Mouse (Mus musculus): ENCODE measurements around the gene Mecom.
A peak's percentile ranks its signal among the peaks of the same experiment; 100 is the strongest.
"Not testable (repeated sequence)": the region's sequence is repeated elsewhere in the genome, so short reads cannot be mapped to it uniquely, and the experiment has no call there.

The Mecom gene

GRCm38 (mm10) chr3:30445247-30445969 lies 102.4 kb downstream of the Mecom start:
- DNase-seq (ENCODE audit: low spot score in 2 of 2): no peak

- DNase-seq (ENCODE audit: low spot score in 2 of 2): no peak
Measured at GRCm38 (mm10) chr3:30441646-30442045, 106.2 kb downstream of the Mecom start.

- DNase-seq (ENCODE audit: low spot score in 2 of 2): no peak
Measured at GRCm38 (mm10) chr3:30438007-30438406, 109.8 kb downstream of the Mecom start.

- no peak for DNase-seq (ENCODE audit: low spot score in 2 of 2)
Measured at GRCm38 (mm10) chr3:30436561-30436960, 111.2 kb downstream of the Mecom start.

- no peak for DNase-seq (ENCODE audit: low spot score in 2 of 2)
Measured at GRCm38 (mm10) chr3:30436131-30436530, 111.7 kb downstream of the Mecom start.

GRCm38 (mm10) chr3:30428877-30429276 lies 118.9 kb downstream of the Mecom start:
- no peak for DNase-seq (ENCODE audit: low spot score in 2 of 2)

- DNase-seq (ENCODE audit: low spot score in 2 of 2): no peak
Measured at GRCm38 (mm10) chr3:30424036-30424435, 123.8 kb downstream of the Mecom start.

GRCm38 (mm10) chr3:30421948-30422347 lies 125.9 kb downstream of the Mecom start:
- not testable (repeated sequence) for DNase-seq (ENCODE audit: low spot score in 2 of 2)

- DNase-seq (ENCODE audit: low spot score in 2 of 2): no peak
Measured at GRCm38 (mm10) chr3:30420899-30421298, 126.9 kb downstream of the Mecom start.

- DNase-seq (ENCODE audit: low spot score in 2 of 2): no peak
Measured at GRCm38 (mm10) chr3:30414173-30414572, 133.6 kb downstream of the Mecom start.

GRCm38 (mm10) chr3:30410778-30411177 lies 137.0 kb downstream of the Mecom start:
- DNase-seq (ENCODE audit: low spot score in 2 of 2): no peak

GRCm38 (mm10) chr3:30404821-30405220 lies 143.0 kb downstream of the Mecom start:
- no peak for DNase-seq (ENCODE audit: low spot score in 2 of 2)

GRCm38 (mm10) chr3:30398911-30399310 lies 148.9 kb downstream of the Mecom start:
- no peak for DNase-seq (ENCODE audit: low spot score in 2 of 2)

- no peak for DNase-seq (ENCODE audit: low spot score in 2 of 2)
Measured at GRCm38 (mm10) chr3:30394911-30395310, 152.9 kb downstream of the Mecom start.

- no peak for DNase-seq (ENCODE audit: low spot score in 2 of 2)
Measured at GRCm38 (mm10) chr3:30392662-30393061, 155.1 kb downstream of the Mecom start.

- DNase-seq (ENCODE audit: low spot score in 2 of 2): no peak
Measured at GRCm38 (mm10) chr3:30392218-30392617, 155.6 kb downstream of the Mecom start.

- DNase-seq (ENCODE audit: low spot score in 2 of 2): no peak
Measured at GRCm38 (mm10) chr3:30390346-30390745, 157.5 kb downstream of the Mecom start.

GRCm38 (mm10) chr3:30380273-30380672 lies 167.5 kb downstream of the Mecom start:
- DNase-seq (ENCODE audit: low spot score in 2 of 2): peak; percentile 4 to 17

GRCm38 (mm10) chr3:30379301-30379700 lies 168.5 kb downstream of the Mecom start:
- DNase-seq (ENCODE audit: low spot score in 2 of 2): no peak

- DNase-seq (ENCODE audit: low spot score in 2 of 2): no peak
Measured at GRCm38 (mm10) chr3:30371472-30371871, 176.3 kb downstream of the Mecom start.

GRCm38 (mm10) chr3:30370860-30371455 lies 176.8 kb downstream of the Mecom start:
- DNase-seq (ENCODE audit: low spot score in 2 of 2): no peak

GRCm38 (mm10) chr3:30366621-30367020 lies 181.2 kb downstream of the Mecom start:
- DNase-seq (ENCODE audit: low spot score in 2 of 2): no peak

- no peak for DNase-seq (ENCODE audit: low spot score in 2 of 2)
Measured at GRCm38 (mm10) chr3:30361190-30361589, 186.6 kb downstream of the Mecom start.
